Mouse (Mus musculus): Measurements from ENCODE around the gene Srsf6.

GRCm38 (mm10) chr2:162975157-162975775 is 43.9 kb downstream of the Srsf6 start:
- TF ChIP-seq CTCF (IDR thresholded peaks at IDR 0.05; ENCODE audit: borderline replicate concordance, insufficient read depth, low read depth, low read length) (no peak), POLR2A (IDR thresholded peaks at IDR 0.05; ENCODE audit: borderline replicate concordance, insufficient read depth, low read length) (no peak)

Data from cerebellum, adult 2 months (tissue).